Mouse (Mus musculus): ENCODE data around the gene Efna2.
"Not testable (repeated sequence)": the region's sequence is repeated elsewhere in the genome, so short reads cannot be mapped to it uniquely, and the experiment has no call there.

Gene Efna2

DNA sequence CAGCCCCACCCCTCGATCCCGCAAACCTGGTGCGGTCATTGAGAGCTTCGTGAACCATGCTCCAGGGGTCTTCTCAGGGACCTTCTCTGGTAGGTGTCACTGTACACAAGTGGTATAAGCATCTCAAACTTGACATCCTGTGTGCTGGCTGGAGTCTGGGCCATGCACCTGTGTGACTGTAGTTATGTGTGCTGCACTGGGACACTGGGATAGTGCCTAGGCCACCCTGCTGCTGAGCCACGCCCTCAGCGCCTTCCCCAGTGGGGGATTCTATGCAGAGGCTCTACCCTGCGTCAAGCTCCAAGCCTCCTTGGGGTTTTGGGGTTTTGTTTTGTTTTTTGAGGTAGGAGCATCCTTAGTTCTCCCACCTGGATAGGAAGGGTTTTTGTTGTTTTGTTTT, 24.9 kb upstream of the Efna2 start:
- DNase-seq (ENCODE audit: low spot score in 2 of 2): no peak

GRCm38 (mm10) chr10:80155277-80155676, 24.0 kb upstream of the Efna2 start:
- DNase-seq (ENCODE audit: low spot score in 2 of 2): no peak

DNA sequence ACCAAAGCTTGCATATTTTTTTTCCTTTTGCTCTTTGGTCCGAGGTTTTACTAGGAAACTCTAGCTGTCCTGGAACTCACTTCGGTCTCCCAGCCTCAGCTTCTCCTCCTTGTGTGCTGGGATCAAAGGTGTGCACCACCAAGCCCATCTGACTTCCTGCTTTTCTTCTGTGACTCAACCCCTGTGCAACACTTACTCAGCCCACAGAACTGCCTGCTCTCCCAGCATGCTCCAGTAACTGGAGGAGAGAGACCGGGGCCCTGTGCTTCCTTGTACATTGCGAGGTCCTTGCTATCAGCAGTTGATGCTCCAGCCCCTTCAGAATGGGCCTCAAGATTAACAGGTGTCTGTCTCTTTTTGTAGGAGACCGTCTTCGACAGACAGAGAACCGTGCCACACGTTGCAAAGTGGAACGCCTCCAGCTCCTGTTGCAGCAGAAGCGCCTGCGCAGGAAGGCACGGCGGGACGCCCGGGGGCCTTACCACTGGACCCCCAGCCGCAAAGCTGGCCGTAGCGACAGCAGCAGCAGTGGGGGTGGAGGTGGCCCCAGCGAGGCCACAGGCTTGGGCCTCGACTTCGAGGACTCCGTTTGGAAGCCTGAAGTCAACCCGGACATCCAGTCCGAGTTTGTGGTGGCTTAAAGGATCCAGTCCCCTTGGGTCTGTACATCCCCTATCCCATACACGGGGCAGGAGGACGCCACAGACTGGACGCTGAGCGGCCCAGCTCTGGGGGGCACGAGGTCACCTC, 23.1 kb upstream of the Efna2 start:
- DNase-seq (ENCODE audit: low spot score in 2 of 2): no peak

- DNase-seq (ENCODE audit: low spot score in 2 of 2): no peak
Measured at GRCm38 (mm10) chr10:80156752-80157053, 22.6 kb upstream of the Efna2 start.

DNA sequence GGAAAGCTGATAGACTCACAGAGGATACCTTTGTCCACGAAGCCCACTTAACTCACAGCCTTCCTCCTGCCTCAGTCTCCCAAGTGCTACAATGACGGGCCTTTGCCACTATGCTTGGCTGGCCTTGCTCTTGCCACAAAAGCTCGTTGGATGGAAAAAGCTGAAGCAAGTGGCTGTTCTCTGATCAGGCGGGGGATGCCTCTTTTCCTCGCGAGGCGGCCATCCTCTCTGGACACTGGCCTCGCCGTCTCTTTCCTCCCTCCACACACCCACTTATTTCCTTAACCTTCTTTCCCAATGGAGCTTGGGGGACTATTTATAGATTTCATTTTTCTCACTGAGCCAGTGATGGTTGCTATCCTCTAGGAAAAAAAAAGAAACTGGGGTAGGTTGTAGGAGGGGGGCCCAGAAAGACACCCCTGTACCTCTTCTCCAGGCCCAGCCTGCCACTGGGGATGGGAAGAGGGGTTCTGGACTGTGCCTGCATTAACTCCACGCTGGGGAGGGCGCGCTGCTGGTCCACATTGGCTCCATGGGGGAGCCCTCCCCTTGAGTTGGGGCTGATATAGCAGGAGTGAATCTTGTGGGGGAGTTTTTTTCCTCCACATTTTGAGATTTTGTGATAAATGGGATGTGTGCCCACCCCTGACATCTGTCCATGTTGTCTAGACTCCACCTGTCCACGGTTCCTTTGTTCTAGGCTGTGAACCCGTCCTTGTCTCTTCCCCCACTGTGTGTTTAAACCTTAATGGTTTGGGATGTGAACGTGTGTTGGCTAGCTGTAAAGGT, 21.9 kb upstream of the Efna2 start:
- DNase-seq (ENCODE audit: low spot score in 2 of 2): no peak

DNA sequence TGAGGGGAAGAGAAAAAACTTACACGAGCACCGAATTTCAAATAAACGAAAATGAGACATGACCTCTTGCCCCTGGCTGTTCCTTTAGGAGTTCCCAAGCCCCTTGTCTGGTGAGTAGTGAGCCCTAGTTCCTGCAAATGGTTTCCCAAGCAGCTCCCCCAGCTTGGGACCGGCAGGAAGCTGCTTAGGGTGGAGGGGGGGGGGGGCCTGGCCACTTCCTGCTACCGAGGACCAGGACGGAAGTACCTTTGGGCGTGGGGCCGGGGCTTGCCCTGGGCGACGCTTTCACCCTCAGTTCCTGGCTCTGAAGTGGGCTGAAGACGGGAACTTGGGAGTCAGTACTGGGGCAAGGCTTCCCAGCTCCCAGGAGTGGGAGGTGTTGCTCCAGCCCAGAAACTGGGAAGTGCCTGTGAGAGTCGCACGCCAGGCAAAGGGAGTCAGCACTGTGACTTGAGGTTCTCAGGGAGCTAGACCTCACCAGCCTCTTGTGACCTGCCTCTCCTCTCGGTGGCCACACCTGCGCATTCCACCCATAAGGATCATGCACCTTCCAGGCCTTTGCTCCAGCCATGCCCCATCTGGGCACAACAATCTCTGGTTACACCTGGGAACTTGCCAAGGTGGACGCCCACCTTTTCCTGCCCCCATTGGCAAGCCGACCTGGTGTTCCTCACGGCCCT, 20.8 kb upstream of the Efna2 start:
- peak; percentile 68 to 81 for DNase-seq (ENCODE audit: low spot score in 2 of 2)

DNA sequence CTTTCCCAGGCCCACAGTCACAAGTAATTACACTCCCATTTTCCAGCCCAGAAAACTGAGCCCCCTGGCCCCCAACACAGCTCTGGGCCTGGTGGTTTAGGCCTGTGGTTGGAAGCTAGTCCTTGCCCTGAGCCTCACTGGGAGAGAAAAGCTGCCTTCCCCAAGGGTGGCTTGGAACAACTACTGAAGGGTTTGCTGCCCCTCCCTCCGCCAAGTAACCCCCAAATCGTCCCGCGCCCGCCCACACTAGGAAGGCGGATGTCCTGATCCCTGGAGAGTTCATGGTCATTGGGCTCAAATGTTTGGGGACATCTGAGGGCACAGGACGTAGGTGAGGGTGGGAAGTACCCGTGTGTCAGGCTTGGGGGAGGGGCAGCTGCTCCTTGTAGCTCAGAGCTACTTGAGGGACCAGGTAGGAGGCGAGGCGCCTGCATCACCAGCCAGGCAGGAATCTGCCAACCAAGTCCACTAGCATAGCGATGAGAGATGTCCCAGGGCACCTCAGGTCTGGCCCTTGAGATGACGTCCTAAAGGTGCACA, 20.2 kb upstream of the Efna2 start:
- peak; percentile 56 to 82 for DNase-seq (ENCODE audit: low spot score in 2 of 2)

- DNase-seq (ENCODE audit: low spot score in 2 of 2): peak; percentile 97 to 98
Measured at GRCm38 (mm10) chr10:80159561-80160454, 19.5 kb upstream of the Efna2 start.

GRCm38 (mm10) chr10:80160455-80161371, 18.6 kb upstream of the Efna2 start:
- peak; percentile 76 to 86 for DNase-seq (ENCODE audit: low spot score in 2 of 2)

DNA sequence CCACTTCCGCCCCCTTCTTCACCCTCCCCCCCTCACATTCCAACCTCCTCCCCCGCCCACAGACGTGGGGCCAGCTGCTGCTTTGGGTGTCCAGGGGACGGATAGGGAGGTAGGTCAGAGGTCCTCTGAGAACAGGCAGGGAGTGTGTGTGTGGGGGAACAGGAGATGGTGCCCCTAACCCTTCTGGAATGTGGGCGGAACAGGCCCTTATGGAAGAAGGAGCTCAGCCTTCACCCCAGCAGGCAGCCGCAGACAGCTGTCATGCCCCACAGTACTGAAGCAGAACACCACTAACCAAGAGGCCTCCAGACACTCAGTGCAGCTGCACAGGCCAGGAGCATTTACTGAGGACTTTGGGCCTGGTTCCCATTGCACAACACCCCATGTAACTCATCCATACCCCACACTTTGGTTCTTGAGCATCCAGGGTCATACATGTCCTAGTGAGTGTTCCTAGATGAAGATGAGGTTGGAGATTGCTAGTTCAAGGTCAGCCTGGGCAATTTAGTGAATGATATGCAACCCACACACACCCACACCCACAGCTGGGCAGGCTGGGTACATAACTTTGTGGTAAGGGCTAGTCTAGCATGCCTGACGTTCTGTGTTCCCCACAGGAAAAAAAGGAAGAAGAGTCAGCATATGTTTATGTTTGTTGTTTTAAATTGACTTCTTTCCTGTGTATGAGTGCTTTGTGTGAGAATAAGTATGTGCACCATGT, 17.6 kb upstream of the Efna2 start:
- DNase-seq (ENCODE audit: low spot score in 2 of 2): peak; percentile 25 to 70

DNA sequence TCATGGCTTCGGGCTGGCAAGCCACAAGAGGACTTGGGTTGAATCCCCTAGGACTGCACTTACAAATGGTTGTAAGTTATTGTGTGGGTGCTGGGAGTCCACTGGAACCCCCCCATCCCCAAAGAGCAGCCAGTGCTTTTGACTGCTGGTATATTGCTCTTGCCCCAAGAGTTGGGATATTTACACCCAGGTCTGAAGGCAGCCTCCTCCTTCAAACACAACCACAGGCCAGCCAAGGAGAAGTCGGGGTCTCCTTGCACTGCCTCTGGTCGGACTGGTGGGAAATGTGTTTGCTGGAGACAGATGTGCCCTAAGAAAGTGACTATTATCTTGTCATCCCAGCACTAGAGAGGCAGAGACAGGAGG, 17.1 kb upstream of the Efna2 start:
- no peak for DNase-seq (ENCODE audit: low spot score in 2 of 2)

DNA sequence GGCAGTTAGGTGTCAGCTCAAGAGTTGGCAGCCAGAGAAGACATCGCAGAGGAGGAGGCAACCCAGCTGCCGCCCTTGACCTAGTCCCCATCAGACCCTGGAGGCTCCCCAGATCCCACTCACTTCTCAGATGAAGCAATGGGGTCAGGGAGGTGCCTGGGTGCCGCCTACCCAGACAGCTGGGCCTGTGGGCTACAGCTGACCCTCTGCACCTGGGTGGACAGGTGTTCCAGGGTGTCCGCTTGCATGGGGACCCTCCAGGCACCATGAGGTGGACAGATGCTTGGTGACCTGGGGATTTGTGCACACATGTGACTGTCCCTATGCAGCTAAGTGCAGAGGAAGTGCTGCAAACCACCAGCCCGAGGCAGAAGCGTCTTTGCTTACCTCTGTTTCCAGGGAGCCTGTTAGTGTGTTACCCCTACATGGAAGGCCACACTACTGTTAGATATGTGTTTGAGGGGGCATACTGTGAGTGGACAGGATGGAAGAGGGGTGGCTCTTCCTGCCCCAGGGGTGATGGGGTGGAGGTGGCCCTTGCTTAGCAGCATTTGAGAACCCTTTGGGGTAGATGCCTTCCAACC, 16.5 kb upstream of the Efna2 start:
- DNase-seq (ENCODE audit: low spot score in 2 of 2): peak in 1 of 2 experiments; percentile 70

DNA sequence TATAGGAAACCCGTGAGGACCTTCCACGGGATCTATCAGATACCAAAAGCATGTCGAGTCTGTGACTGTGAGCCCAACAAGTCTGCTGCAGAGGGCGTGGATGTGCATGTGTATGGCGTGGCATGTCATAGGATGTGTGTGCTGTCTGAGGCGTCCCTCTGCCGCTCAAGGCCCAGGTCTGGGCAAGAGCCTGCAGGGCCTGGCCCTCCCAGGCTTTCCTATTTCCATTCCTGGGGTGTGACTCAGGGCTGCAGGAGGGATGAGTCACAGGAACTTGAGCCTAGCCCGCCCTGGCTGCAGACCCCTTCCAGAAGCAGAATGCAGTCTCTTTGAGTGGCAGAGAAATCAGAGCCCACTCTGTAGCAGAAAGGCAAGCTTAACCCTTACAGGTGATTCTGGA, 15.6 kb upstream of the Efna2 start:
- DNase-seq (ENCODE audit: low spot score in 2 of 2): peak in 1 of 2 experiments; percentile 67

GRCm38 (mm10) chr10:80164161-80164997, 14.9 kb upstream of the Efna2 start:
- DNase-seq (ENCODE audit: low spot score in 2 of 2): peak in 1 of 2 experiments; percentile 71

DNA sequence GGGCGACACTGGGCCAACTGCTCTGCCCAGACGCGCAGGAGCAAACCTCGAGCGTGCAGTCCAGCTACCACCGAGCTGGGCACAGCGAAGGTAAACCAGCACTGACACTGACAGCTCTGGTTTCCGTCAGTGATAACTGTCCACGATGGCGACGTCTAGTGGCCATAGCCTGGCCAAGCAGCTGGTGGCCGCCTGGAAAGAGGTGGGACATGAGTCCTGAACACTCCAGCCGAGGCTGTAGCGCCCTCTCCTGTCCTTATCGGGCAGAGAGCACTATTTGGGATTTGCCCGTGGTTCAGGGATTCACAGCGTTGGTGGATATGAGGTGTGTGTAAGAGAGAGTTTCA, 14.3 kb upstream of the Efna2 start:
- peak; percentile 98 for DNase-seq (ENCODE audit: low spot score in 2 of 2)

DNA sequence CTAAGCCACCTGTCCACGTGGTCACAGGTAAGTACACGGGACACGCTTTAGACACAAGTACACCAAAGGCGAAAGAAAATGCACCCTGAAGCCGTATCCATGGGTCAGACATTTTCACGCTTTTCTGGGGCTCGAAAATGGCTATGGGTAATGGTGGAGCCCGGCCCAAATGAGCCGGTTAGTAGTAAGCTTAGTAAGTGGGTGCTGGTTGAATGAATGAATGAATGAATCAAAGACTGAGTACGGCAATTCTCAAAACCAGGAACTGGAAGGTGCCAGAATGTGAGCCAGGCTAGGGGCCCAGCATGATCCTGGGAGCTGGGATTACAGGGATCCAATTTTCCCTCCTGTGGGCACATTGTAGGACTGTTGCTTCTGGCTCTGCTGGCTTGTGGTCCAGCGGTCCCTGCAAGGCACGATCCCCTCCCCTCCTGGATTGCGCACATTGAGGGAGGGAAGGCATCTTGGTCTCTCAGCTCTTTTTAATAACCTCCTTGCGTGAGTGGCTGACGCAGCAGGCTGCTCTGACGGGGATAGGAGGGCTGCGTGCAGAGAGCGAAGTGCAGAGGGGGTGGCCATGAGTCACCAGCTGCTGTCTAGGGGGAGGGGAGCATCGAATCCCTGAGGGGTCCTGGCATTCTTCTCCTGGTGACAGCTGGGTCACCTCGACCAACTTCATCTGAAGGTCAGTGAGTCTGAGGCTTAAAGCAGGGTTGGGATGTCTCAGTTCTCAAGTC, 13.7 kb upstream of the Efna2 start, which contains the start of gene Cirbp:
Cirbp (plus strand) TSS at position 594 of the 737 bp plus-strand sequence.
- peak in 1 of 2 experiments; percentile 69 for DNase-seq (ENCODE audit: low spot score in 2 of 2)

GRCm38 (mm10) chr10:80166136-80166535, 13.1 kb upstream of the Efna2 start:
- DNase-seq (ENCODE audit: low spot score in 2 of 2): not testable (repeated sequence)

All from spleen, postnatal 4 days (tissue).